Mouse (Mus musculus) gonadal fat pad, adult 2 months (tissue): Measurements from ENCODE around the gene Ndufb7. TPM values are rescaled to one million over a fixed set of nuclear protein-coding genes. Genes with fewer than 3 reads are reported as not detected.

Source experiments
- DNase-seq: peaks from one replicate; pipeline ENCODE4 v3.0.0-alpha.2; 2012; ENCODE audit warnings: low read depth
- polyA plus RNA-seq: library from polyadenylated mRNA; depleted of rRNA; stranded (reverse); fragments of >200 nt; gene quantifications from 2 replicates; pipeline ENCODE4 v1.2.3, GENCODE M21; 2012; rRNA removed

Gene Ndufb7
- polyA plus RNA-seq, 1 experiment, result 536 TPM

DNA sequence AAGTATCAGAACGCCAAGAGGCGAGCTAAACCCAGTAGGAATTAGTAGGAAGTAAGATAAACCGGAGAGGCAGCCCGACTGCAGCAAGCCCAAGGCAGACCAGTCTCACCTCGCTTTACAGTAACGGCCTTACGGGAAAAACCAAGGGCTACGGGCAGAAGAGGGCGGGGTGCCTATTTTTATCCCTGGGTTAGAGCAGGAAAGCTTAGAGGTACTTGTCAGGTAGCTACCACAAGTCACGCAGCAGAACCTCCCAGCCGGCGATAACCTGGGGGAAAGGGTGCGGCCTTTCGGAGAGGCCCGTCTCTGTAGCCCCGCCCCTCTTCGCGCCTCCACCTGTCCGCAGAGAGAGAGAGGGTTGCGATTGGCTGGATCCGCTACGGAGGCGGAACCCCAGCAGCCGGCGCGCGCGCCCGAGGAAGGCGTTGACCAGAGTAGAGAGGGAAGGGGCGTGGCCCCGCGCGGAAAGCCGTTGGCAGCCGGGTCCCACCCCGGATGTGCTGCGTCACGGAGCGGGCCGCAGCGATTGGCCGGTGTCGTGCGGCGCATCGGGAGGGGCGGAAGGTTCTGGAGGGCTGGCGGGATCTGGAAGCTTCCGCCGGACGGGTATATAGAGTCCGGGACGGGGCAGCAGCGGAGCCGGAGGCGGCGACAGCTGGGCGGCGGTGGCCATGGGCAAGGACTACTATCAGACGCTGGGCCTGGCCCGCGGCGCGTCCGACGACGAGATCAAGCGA, 41.4 kb downstream of the Ndufb7 start, which contains the start of the genes Tecr and Dnajb1:
Gene Tecr (minus strand): TSS at position 311 of the 737 bp plus-strand sequence.
Gene Dnajb1 (plus strand): TSS at position 533 of the 737 bp plus-strand sequence.
- peak; percentile 89 for DNase-seq

DNA sequence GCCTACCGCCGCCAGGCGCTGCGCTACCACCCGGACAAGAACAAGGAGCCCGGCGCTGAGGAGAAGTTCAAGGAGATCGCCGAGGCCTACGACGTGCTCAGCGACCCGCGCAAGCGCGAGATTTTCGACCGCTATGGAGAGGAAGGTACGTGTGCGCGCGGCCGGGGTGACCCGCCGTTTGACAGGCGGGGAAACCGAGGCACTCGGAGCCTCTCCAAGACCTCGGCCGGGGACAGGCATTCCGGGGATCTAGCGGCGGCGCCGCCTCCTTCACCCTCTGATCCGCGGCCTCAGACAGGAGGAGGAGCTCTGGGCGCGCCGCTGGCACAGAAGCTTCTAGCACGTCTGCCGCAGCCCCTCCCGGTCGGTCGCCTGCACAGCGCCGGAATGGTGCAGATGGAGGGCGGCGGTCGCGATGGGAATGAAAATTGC, 41.9 kb downstream of the Ndufb7 start:
- DNase-seq, result no peak

DNA sequence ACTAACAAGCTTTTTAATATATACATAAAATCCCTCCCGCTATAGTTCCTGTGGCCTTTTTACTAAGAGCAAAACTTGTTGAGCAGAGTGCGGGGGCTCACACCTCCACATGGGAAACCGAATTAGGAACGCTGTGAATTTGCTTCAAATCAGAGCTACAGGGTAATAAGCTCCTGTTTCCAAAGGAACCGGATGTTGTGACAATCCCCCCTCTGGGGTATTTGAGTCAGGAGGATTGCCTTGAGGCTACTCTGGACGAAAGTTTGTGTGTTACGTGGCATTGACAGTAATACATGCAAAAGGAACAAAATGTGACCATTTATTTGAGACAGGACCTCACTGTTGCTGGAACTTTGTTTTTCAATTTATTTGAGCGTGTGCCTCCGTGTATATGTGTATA, 42.6 kb downstream of the Ndufb7 start:
- no peak for DNase-seq

DNA sequence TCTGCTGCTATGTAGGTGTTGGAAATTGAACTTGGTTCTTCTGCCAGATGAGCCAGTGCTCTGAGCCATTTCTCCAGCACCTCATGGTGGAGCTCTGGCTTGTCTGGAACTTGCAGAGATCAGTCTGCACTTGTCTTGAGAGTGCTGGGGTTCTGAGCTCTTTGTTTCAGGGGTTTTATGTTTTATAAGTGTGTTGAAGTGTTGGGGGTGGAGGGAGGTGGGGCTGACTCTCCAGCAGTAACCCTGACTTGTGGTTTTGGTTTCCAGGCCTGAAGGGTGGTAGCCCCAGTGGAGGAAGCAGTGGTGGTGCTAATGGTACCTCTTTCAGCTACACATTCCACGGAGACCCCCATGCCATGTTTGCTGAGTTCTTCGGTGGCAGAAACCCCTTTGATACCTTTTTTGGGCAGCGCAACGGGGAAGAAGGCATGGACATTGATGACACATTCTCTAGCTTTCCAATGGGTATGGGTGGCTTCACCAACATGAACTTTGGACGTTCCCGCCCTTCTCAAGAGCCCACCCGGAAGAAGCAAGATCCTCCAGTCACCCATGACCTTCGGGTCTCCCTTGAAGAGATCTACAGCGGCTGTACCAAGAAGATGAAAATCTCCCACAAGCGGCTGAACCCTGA, 43.2 kb downstream of the Ndufb7 start:
- no peak for DNase-seq

DNA sequence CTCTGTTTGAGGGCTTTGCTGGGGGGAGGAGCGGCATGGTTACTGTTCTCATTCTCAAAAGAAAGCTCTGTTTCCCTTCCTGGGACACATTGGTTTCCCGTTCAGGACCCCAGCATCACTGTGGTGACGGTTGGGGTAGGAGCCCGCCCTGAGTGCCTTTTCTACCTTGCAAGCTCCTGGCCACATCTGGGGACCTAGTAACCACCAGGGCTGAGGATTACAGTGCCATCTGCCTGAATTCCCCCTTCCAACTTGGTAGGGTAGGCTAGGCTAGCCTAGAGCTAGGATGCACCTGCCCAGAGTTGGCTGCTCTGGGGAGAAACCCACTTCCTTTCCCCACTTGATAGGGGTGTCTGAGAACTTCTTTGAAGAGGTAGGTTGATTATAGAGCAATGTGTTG, 45.5 kb downstream of the Ndufb7 start:
- no peak for DNase-seq

DNA sequence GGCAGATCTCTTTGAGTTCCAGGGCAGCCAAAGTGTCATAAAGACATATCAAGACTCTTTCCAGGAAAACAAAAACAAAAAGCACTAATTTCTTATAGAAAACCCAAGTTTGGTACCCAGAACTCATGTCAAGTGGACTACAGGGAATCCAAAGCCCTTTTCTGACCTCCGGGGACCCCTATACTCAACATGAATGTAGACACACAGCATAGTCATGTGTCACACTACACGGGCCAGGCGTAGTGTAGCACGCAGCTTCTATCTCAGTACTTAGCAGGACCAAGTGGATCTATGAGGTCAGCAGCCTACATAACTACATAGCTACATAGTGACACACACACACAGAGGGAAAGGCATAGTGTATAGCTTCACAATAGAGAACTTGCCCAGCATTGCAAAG, 47.2 kb downstream of the Ndufb7 start:
- no peak for DNase-seq

DNA sequence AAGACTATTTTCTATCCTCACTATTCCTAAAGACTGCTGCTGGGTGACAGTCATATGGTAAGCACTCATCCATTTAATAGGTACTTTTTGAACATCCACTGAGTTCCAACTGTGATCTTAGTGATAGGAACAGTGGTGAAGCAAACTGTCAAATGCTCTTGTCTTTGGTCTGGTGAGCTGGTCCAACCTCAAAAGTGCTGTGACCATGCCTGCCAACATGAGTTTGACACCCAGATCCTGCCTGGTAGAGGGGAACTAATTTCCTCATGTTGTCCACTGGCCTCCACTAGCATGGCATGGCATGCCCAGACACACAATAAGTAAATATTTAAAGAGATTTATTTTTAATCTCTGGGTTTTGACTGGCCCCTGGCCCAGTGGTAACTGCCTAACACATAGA, 50.2 kb downstream of the Ndufb7 start:
- no peak for DNase-seq

DNA sequence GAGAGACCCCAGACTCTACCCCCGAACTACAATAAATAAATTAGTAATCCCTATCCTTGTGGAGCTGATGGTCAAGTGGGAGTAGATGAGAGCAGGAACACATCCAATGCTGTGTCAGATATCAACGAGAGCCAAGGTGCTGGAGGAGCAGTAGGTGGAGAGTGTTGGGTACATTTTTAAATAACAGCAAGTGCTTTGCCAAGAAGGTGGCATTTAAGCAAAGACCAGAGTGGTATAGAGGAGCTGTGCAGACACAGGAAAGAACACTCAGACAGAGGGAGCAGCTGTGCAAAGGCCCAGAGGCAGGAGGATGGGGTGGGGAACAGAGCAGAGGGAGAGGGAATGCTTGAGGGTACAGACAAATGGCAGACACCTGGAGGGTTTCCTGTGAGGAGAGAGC, 50.6 kb downstream of the Ndufb7 start:
- no peak for DNase-seq

DNA sequence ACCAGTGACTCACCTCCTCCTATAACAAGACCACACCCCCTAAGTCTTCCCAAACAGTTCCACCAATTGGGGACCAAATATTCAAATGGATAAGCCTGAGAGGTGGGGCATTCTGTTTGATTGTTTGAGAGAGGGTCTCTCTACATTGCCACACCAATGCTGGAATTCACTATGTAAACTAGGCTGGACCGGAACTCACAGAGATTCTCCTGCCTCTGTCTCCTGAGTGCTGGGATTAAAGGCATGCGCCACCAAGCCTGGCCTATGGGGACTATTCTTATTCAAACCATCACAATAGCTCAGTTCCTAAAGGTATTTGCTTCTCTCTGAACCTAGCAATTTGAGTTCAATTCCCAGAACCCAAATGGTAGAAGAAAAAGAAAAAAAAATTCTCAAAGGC, 52.1 kb downstream of the Ndufb7 start:
- DNase-seq, result no peak

DNA sequence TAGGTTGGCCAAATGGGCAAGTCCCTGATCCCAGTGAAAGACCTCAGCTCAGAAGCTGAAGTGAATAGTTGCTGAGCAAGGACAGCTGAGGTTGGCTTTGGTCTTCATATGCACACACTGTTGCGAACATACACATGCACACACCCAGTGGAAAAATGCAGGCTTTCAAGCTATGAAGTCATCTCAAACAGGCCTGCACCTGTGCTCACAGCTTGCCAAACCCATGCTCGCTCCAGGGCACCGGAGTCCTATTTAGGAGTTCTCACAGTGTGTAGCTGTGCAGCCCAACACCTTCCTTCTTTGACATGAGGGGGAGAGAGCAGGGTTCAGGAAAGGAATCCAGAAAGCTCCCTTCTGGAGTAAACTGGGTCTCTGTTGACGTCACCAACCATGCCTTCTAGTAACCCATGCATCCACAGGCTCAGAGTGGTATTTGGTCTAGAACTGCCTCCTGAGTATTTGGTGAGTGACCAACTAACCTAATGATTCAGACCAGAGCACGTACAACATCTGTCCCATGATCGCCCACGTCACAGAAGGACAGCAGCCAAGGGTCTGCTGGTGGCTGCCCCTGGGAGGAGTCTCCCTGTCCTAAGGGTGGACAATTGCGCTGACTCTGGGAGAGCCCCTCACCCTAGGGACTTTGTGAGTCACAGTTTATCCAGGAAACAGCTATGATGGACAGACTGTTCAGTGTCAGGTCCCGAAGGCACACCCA, 53.3 kb downstream of the Ndufb7 start:
- peak; percentile 83 for DNase-seq

Other genes starting within 250 kb of the Ndufb7 start
- 6.4 and 7.4 TPM in 2 replicates for gene Elmod2, start 234.2 kb upstream of the Ndufb7 start, polyA plus RNA-seq
- gene Mgat4d, start 218.2 kb upstream of the Ndufb7 start, polyA plus RNA-seq, result not detected in 2 replicates
- 0.15 and 0.42 TPM in 2 replicates for gene Clgn, start 176.8 kb upstream of the Ndufb7 start, polyA plus RNA-seq
- 10.6 and 14.3 TPM in 2 replicates for gene Scoc, start 108.3 kb upstream of the Ndufb7 start, polyA plus RNA-seq
- gene Olfr370, start 30.9 kb upstream of the Ndufb7 start, polyA plus RNA-seq, result 0.11 TPM in 1 of 2 replicates, not detected in the other
- gene Tecr, start 41.3 kb downstream of the Ndufb7 start, polyA plus RNA-seq, result 772 and 857 TPM in 2 replicates
- gene Dnajb1, start 41.5 kb downstream of the Ndufb7 start, polyA plus RNA-seq, result 36.0 and 40.6 TPM in 2 replicates
- 95.2 and 110 TPM in 2 replicates for gene Gipc1, start 86.0 kb downstream of the Ndufb7 start, polyA plus RNA-seq
- 1.3 and 1.4 TPM in 2 replicates for gene Ptger1, start 100.0 kb downstream of the Ndufb7 start, polyA plus RNA-seq
- gene Pkn1, start 132.5 kb downstream of the Ndufb7 start, polyA plus RNA-seq, result 63.3 and 63.6 TPM in 2 replicates
- 28.2 and 35.7 TPM in 2 replicates for gene Ddx39, start 148.5 kb downstream of the Ndufb7 start, polyA plus RNA-seq
- gene Adgre5, start 174.7 kb downstream of the Ndufb7 start, polyA plus RNA-seq, result 173 and 176 TPM in 2 replicates